Mouse (Mus musculus): Measurements from ENCODE around the gene Fam169a.
"Not testable (repeated sequence)": the region's sequence is repeated elsewhere in the genome, so short reads cannot be mapped to it uniquely, and the experiment has no call there.

GRCm38 (mm10) chr13:97107721-97108120, 40.6 kb downstream of the Fam169a start:
- TF ChIP-seq POLR2A (IDR thresholded peaks at IDR 0.05; ENCODE audit: low read depth, low read length); CTCF (conservative IDR thresholded peaks at IDR 0.05 in 1 of 2, IDR thresholded peaks at IDR 0.05 in 1 of 2; ENCODE audit: low read depth in 2 of 2, low read length in 2 of 2); EP300 (IDR thresholded peaks at IDR 0.05; ENCODE audit: low read length); CHD1 (IDR thresholded peaks at IDR 0.05; ENCODE audit: low read depth, low read length); JUN (IDR thresholded peaks at IDR 0.05; ENCODE audit: insufficient read depth, low read depth, low read length); NRF1 (IDR thresholded peaks at IDR 0.05; ENCODE audit: low read depth, low read length); ZMIZ1 (IDR thresholded peaks at IDR 0.05; ENCODE audit: low read depth, low read length); RAD21 (IDR thresholded peaks at IDR 0.05; ENCODE audit: low read depth, low read length); BHLHE40 (IDR thresholded peaks at IDR 0.05; ENCODE audit: low read depth, low read length); SMC3 (IDR thresholded peaks at IDR 0.05; ENCODE audit: low read depth, low read length); POLR2AphosphoS2 (IDR thresholded peaks at IDR 0.05; ENCODE audit: low read depth, low read length); MXI1 (IDR thresholded peaks at IDR 0.05; ENCODE audit: low read depth, low read length): not testable (repeated sequence)

All from CH12.LX (cell line).